Mouse (Mus musculus) midbrain, embryonic 12.5 days (tissue): ENCODE data around the gene Bcan. TPM values are rescaled to one million over a fixed set of nuclear protein-coding genes. Genes with fewer than 3 reads are reported as not detected.

Source experiments
- ATAC-seq: fragments of 200-750 bp; cut with Nextera tagmentation; 2 replicates; pipeline ENCODE4 v1.8.0; 2017; ENCODE audit warnings: low read depth, moderate TSS enrichment, moderate library complexity; ENCODE audit not compliant: low FRiP score
- H3K27ac ChIP-seq: fragments of 300-500 bp; sonication (generic); replicated peaks from 2 replicates; pipeline ENCODE4 v1.5.1; 2016; ENCODE audit warnings: mild to moderate bottlenecking
- H3K27me3 ChIP-seq: fragments of 300-500 bp; sonication (generic); 2 replicates; pipeline ENCODE4 v1.6.1; 2016; ENCODE audit warnings: mild to moderate bottlenecking
- H3K36me3 ChIP-seq: fragments of 300-500 bp; sonication (generic); 2 replicates; pipeline ENCODE4 v1.6.1; 2016
- H3K4me1 ChIP-seq: fragments of 300-500 bp; sonication (generic); 2 replicates; pipeline ENCODE4 v1.6.1; 2016
- H3K4me2 ChIP-seq: fragments of 300-500 bp; sonication (generic); replicated peaks from 2 replicates; pipeline ENCODE4 v1.6.1; 2016; ENCODE audit warnings: mild to moderate bottlenecking, moderate library complexity
- H3K4me3 ChIP-seq: fragments of 300-500 bp; sonication (generic); 2 replicates; pipeline ENCODE4 v1.5.1; 2016; ENCODE audit warnings: mild to moderate bottlenecking
- H3K9ac ChIP-seq: fragments of 300-500 bp; sonication (generic); replicated peaks from 2 replicates; pipeline ENCODE4 v1.6.1; 2016; ENCODE audit warnings: mild to moderate bottlenecking, moderate library complexity
- H3K9me3 ChIP-seq: fragments of 300-500 bp; sonication (generic); 2 replicates; pipeline ENCODE4 v1.6.1; 2016; ENCODE audit warnings: mild to moderate bottlenecking
- WGBS: fragments of 180-500 bp; shearing (Covaris S2); methylation state at CpG from one replicate; pipeline ENCODE4 v1.1.7; 2016; 5-methylcytosine and 5-hydroxymethylcytosine counted together
- polyA plus RNA-seq: library from polyadenylated mRNA; unstranded; fragments of >200 nt; fragmentation: Nextera tagmentation; extraction: Ambion mirVana; gene quantifications from 2 replicates; pipeline ENCODE4 v1.2.1, GENCODE M21; 2016

The Bcan gene
- polyA plus RNA-seq, 1 experiment from 2014 or later: 0.63 TPM

DNA sequence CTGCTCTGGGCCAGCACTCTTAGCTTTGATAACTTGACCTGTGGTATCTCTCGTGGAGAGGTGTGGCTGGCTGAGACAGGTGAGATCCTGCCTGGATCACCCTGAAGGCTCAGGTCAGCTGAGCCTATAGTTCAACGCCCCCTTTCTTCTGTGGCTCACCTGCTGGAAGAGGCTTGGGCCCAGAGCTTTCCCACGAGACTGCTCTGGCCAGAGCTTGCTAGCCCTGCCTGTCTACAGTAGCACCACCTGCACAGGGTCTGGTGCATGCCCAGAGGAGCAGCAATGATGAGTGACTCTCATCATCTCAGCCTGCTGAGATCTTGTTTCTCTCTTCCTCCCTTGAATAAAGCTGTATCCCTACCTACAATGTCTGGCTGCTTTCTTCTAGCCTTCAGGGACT is 19.9 kb downstream of the Bcan start:
- Histone ChIP-seq H3K9me3 (no peaks in the 10 kb centered on the region), H3K4me1 (peaks cover 75% of the 10 kb centered on the region), H3K27me3 (0 out of 2 replicates have a peak, but pooled peaks cover 6% of the 10 kb centered on the region), H3K27ac (peak overlapping the region; percentile 86; the same call in 1 of the 2 replicates), H3K4me3 (no peak overlapping the region), H3K9ac (no peak overlapping the region; the same call in 1 of the 2 replicates), H3K4me2 (no peak overlapping the region), H3K36me3 (peaks cover 40% of the 10 kb centered on the region)
- WGBS: 77% methylated on average over 2 of the region's 3 CpGs
- ATAC-seq: no peak

DNA sequence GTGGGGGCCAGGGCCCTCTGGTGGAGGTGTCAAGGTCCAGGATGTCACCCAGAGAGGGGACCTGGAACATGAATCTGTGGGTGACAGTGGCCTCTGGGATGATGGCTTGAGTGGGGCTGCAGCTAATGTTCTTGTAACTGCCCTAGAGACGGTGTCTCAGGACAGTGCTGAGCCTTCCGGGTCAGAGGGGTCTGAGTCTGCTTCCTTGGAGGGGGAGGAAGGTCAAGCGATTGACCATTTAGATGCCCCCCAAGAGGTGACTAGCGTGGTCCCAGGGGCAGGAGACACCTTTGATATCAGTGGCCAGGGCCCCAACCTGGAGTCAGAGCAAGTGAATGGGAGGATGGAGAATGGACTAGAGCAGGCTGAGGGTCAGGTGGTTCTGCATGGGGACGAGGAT is 20.5 kb downstream of the Bcan start:
- ATAC-seq: no peak
- H3K36me3 ChIP-seq: peaks cover 40% of the 10 kb centered on the region
- WGBS: 85% methylated on average over 5 of the region's 5 CpGs
- H3K27me3 ChIP-seq: 0 out of 2 replicates have a peak, but pooled peaks cover 6% of the 10 kb centered on the region
- H3K9ac ChIP-seq: no peak overlapping the region
- H3K4me3 ChIP-seq: no peak overlapping the region
- H3K9me3 ChIP-seq: no peaks in the 10 kb centered on the region
- no peak overlapping the region for H3K4me2 ChIP-seq
- H3K4me1 ChIP-seq: peaks cover 77% of the 10 kb centered on the region
- 0 out of 2 replicates have a peak overlapping the region, but pooled peaks have one; percentile 39 for H3K27ac ChIP-seq

DNA sequence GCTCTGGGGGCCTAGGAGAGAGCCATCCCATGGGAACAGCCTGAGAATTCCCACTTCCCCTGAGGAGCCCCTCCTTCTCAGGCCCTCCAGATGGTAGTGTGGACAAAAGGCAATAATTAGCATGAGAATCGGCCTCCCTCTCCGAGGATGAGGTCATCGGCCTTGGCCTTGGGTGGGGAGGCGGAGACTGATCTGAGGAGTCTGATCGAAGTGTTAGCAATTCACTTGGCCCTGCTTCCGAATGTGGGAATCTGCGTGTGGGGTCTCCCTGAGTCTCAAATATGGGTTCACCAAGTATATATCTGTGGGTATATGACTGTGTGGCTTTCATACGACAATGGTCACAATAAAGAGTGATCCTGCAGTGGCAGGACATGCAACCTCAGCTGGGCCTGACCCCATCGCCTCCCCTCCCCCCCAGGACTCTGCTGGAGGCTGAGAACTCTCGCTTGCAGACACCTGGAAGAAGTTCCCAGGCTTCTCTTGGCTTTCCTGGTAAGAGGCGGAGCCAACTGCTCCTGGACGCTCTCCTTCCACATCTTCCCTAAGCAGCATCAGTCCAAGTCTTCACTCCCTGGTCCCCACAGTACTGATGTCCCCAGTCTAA is 25.5 kb downstream of the Bcan start:
- Histone ChIP-seq H3K9ac (peak overlapping the region; percentile 50), H3K4me3 (peak overlapping the region; percentile 86), H3K4me1 (peaks cover 74% of the 10 kb centered on the region), H3K4me2 (peak overlapping the region; percentile 75), H3K9me3 (no peaks in the 10 kb centered on the region), H3K27ac (peak overlapping the region; percentile 98), H3K27me3 (no peaks in the 10 kb centered on the region), H3K36me3 (peaks cover 40% of the 10 kb centered on the region)
- ATAC-seq: peak; percentile 86
- 5% methylated on average over 12 of the region's 12 CpGs for whole genome bisulfite sequencing

DNA sequence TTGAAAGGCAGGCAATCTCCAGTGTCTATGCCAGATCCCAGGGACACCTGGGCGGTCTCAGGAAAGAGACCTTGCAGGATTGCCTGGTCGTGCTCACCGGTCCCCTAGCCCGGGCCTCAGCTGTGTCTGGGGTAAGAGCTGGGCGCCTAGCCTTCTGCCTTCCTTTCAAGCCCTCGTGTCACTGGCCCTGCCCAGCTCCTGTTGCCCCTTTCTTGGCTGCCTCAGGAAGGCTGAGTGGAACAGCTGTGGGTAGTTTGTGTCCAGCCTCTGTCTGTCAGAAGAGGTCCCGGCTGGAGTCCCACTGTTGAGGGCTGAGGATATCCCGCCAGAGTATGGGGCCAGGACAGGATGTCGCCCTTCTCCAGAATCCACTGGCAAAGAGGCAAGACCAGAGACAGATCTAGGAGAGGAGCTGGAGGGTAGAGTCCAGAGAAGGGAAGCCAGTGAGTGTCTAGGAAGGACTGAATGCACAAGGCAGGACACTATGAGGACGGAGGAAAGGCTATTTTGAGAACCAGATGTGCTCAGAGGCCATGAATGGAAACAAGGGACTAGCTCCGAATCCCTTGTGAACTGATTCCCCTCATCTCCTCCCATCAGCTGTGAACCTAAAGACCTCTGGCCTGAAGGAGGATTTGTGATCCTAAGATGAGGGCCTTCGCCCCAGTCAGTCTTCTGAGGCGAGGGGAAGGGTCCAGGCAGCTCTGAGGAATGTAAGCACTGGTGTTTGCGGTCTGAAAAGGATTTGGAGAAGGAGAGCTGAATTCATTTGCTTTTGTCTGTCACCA is 26.2 kb downstream of the Bcan start:
- ATAC-seq: peak; percentile 7; the same call in 1 of the 2 replicates
- H3K27ac ChIP-seq: peak overlapping the region; percentile 98
- peak overlapping the region; percentile 75 for H3K4me2 ChIP-seq
- H3K9ac ChIP-seq: peak overlapping the region; percentile 96
- H3K4me1 ChIP-seq: peaks cover 68% of the 10 kb centered on the region
- H3K9me3 ChIP-seq: no peaks in the 10 kb centered on the region
- 8% methylated on average over 14 of the region's 14 CpGs for WGBS
- H3K36me3 ChIP-seq: peaks cover 34% of the 10 kb centered on the region
- H3K4me3 ChIP-seq: peak overlapping the region; percentile 86
- no peaks in the 10 kb centered on the region for H3K27me3 ChIP-seq

DNA sequence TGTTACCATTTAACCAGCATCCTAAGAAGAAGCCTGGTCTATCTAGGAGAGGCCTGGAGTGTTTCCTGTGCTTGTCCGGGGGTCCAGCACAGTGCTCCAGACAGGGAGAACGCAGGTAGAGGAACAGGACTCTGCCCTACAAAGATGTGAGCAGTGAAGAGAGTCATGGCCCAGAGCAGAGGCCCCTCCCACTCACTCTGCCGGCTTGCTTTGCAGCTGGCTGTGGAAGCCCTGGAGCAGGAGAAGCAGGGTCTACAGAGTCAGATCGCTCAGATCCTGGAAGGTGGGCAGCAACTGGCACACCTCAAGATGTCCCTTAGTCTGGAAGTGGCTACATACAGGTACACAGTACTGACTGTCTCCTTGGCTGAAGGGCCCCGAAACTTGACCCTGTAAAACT is 27.3 kb downstream of the Bcan start:
- peak overlapping the region; percentile 98 for H3K27ac ChIP-seq
- 19% methylated on average over 5 of the region's 5 CpGs for WGBS
- peak overlapping the region; percentile 86 for H3K4me3 ChIP-seq
- H3K4me1 ChIP-seq: peaks cover 59% of the 10 kb centered on the region
- H3K27me3 ChIP-seq: 0 out of 2 replicates have a peak, but pooled peaks cover 4% of the 10 kb centered on the region
- peak overlapping the region; percentile 75 for H3K4me2 ChIP-seq
- no peaks in the 10 kb centered on the region for H3K9me3 ChIP-seq
- peaks cover 24% of the 10 kb centered on the region for H3K36me3 ChIP-seq
- ATAC-seq: no peak
- peak overlapping the region; percentile 96 for H3K9ac ChIP-seq

DNA sequence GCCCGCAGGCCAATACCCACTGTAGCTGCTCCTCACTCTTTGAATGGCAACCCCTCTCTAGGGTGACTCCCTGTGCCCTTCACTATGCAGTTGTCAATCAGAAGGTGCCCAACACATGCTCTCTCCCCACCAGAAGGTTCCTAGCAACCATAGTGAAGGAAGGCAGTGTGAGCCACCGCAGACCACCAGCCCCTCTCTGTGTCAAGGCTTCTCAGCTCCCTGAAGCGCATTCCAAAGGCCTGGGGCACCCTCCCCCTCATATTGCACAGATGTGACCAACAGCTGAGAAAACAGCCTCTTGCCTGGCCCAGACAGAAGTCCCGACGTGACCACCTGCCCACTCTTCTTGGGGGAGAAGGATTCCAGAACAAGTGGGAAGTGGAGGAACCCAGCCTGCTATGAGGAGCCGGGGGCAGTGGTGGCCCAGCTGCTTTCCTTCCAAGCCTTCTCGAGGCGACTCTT is 27.8 kb downstream of the Bcan start:
- Histone ChIP-seq H3K27ac (peak overlapping the region; percentile 98), H3K9ac (peak overlapping the region; percentile 96), H3K4me2 (peak overlapping the region; percentile 75), H3K9me3 (no peaks in the 10 kb centered on the region), H3K27me3 (0 out of 2 replicates have a peak, but pooled peaks cover 4% of the 10 kb centered on the region), H3K4me3 (peak overlapping the region; percentile 86), H3K36me3 (peaks cover 20% of the 10 kb centered on the region), H3K4me1 (peaks cover 58% of the 10 kb centered on the region)
- 0 out of 2 replicates have a peak, but pooled peaks have one; percentile 10 for ATAC-seq
- WGBS: 2% methylated on average over 8 of the region's 8 CpGs

DNA sequence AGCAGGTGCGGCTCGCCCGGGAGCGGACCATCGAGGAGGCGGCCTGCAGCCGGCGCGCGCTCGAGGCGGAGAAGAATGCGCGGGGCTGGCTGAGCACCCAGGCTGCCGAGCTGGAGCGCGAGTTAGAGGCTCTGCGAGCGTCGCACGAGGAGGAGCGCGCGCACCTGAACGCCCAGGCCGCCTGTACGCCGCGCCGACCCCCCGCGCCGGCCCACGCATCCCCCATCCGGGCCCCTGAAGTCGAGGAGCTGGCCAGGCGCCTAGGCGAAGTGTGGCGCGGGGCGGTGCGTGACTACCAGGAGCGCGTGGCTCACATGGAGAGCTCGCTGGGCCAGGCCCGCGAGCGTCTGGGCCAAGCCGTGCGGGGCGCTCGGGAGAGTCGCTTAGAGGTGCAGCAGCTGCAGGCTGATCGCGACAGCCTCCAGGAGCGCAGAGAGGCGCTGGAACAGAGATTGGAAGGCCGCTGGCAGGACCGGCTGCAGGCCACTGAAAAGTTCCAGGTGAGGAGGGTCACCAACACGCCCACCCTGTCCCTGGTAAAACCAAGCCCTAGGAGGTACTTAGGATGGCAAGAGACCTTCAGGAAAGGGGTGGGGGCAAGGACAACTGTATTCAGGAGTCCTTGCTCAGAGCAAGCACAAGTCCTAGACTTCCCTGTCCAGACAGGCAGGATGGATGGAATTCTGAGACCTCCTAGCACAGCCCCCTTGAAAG is 28.4 kb downstream of the Bcan start:
- Histone ChIP-seq H3K9me3 (no peaks in the 10 kb centered on the region), H3K9ac (peak overlapping the region; percentile 96), H3K4me2 (peak overlapping the region; percentile 75), H3K4me3 (peak overlapping the region; percentile 86), H3K27me3 (0 out of 2 replicates have a peak, but pooled peaks cover 4% of the 10 kb centered on the region), H3K4me1 (peaks cover 56% of the 10 kb centered on the region), H3K27ac (peak overlapping the region; percentile 98), H3K36me3 (peaks cover 14% of the 10 kb centered on the region)
- WGBS: under 1% methylated on average over 60 of the region's 60 CpGs
- no peak for ATAC-seq

DNA sequence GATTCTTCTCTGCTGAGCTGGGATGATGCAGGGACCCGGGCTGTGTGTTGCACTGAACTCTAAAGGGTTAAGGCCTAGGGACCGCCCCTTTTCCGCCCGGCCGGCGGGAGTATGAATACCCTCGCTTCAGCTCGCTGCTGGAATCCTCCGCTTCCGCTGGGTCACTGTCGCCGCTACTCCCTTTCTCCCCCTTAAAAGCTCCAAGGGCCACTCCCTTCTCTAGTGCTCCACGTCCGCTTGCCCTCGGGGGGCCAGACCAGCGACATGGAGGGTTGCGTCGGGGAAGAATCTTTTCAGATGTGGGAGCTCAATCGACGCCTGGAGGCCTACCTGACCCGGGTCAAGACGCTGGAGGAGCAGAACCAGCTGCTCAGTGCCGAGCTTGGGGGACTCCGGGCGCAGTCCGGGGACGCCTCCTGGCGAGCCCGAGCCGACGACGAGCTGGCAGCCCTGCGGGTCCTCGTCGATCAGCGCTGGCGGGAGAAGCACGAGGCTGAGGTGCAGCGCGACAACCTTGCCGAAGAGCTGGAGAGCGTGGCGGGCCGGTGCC is 29.0 kb downstream of the Bcan start, which contains the start of gene Nes:
TSS of gene Nes (plus strand) at position 140 of the 550 bp plus-strand sequence.
- WGBS: under 1% methylated on average over 44 of the region's 44 CpGs
- Histone ChIP-seq H3K4me1 (peaks cover 56% of the 10 kb centered on the region), H3K4me2 (peak within 1 kb of the TSS; percentile 75), H3K9me3 (no peaks in the 10 kb centered on the region), H3K27ac (peak within 1 kb of the TSS; percentile 98), H3K36me3 (peaks cover 7% of the 10 kb centered on the region), H3K4me3 (peak within 1 kb of the TSS; percentile 86), H3K27me3 (0 out of 2 replicates have a peak, but pooled peaks cover 4% of the 10 kb centered on the region), H3K9ac (peak within 1 kb of the TSS; percentile 96)
- peak; percentile 42 for ATAC-seq

DNA sequence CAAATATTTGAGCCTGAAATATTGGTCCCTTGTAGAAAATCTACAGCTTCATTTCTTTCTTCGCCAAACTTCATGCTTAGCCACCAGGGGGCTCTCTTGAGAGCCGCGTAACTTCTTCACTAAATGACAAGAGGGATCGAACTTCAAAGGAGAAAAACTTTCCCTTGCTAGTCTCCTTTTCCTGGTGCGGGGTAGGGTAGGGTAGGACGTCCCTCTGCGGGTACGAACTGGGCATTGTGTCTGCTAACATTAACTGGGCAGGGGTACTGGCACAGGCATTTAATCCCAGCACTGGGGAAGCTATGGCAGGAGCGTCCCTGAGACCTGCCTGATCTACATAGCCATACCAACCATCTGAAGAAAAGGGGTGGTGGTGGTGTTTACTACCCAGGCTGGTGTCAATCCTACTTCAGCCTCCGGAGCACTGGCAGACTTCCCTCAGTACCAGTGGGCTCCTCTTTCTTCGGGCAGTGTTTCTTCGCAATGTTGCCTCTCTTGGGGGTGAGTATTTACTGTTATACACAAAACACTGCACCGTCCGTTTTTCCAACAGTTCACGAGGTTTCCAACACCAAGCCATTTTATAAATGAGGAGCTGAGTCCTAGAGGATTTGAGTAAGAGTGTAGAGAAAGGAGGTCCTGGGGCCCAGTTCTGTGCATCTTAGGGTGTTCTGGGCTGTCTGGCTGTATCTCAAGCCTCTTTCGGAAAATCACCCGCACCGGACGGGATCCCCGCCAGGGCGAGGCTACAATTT is 29.7 kb downstream of the Bcan start:
- H3K9ac ChIP-seq: peak overlapping the region; percentile 96
- peak overlapping the region; percentile 86 for H3K4me3 ChIP-seq
- H3K27me3 ChIP-seq: 0 out of 2 replicates have a peak, but pooled peaks cover 4% of the 10 kb centered on the region
- peaks cover 52% of the 10 kb centered on the region for H3K4me1 ChIP-seq
- under 1% methylated on average over 21 of the region's 21 CpGs for WGBS
- peak; percentile 10; the same call in 1 of the 2 replicates for ATAC-seq
- H3K9me3 ChIP-seq: no peaks in the 10 kb centered on the region
- peak overlapping the region; percentile 75 for H3K4me2 ChIP-seq
- H3K27ac ChIP-seq: peak overlapping the region; percentile 98
- H3K36me3 ChIP-seq: peaks cover under 1% of the 10 kb centered on the region

DNA sequence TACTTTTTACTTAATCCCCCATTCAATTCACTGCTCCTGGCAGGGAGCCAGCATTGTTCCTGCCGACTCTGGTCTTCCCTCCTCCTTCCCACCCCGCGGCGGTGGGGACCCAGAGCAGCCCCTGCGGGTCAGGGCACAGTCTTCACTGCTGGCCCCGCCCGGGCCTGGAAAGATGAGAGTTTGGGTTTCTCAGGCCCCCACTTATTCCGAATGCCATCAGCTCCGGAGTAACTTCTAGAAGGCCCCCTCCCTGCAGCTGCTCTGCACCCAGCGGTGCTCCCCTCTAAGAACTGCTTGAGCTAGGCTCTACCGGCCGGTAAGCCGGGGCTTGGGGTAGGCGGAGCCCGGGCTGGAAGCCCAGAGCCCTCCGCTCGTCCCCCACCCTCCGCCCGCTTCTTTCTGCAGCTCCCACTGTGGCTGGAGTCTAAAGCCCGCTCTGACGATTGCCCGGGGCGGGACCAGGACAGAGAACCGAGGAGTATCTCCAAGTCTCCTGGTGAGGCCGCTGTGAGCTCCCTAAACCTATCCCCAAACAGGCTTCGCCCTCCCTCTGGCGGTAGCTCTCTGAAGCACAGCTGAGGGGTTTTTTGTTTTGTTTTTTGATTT is 39.3 kb downstream of the Bcan start:
- H3K27ac ChIP-seq: peak overlapping the region; percentile 94
- H3K4me3 ChIP-seq: peak overlapping the region; percentile 39
- WGBS: under 1% methylated on average over 27 of the region's 27 CpGs
- peaks cover 35% of the 10 kb centered on the region for H3K4me1 ChIP-seq
- H3K27me3 ChIP-seq: no peaks in the 10 kb centered on the region
- H3K4me2 ChIP-seq: peak overlapping the region; percentile 54
- no peaks in the 10 kb centered on the region for H3K36me3 ChIP-seq
- H3K9me3 ChIP-seq: no peaks in the 10 kb centered on the region
- peak; percentile 97 for ATAC-seq
- H3K9ac ChIP-seq: peak overlapping the region; percentile 70
